Mouse (Mus musculus): ENCODE data around the gene Fam198a. TPM values are rescaled to one million over a fixed set of nuclear protein-coding genes. Genes with fewer than 3 reads are reported as not detected.

The Fam198a gene
- total and polyA plus RNA-seq, 2 experiments from 2014 or later, result 2.1 to 7.5 TPM

DNA sequence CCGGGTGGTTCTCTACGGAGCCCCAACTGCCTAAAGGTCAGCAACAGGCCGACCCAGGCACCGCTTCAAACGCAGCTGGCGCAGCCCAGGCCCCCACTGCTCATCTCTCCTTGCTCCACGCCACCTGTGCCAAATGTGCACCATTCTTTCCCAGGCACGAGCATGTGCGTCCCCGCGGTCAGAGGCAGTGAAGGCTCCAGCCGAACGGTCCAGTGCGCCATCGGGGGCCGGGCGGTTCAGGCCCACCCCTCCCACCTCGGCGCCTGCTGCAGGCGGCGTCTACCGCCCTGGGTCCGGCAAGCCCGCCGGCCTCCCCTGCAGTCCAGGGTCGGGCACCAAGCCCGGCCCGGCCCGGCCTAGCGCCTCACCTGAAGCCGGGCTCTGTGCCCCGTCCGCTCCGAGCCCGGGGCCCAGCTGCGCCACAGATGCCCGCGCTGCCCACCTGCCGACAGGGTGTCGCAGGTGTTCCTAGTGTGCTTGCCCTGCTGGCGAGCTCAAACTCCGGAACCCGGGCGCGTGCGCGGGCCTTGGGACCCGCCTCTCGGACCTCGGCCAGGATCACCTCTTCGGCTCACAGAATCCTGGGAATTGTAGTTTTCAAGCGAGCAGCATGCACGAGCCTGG lies 44.8 kb downstream of the Fam198a start:
- DNase-seq (ENCODE audit: low spot score) (peak; percentile 95), ATAC-seq (peak; percentile 85)
- Histone ChIP-seq H3K4me2 (ENCODE audit: low read depth, low read length) (peak overlapping the region; percentile 83), H3K4me1 (ENCODE audit: insufficient read depth, low read length) (peaks cover 13% of the 10 kb centered on the region; the same call in 1 of the 2 replicates), H3K9me3 (ENCODE audit: low read length) (no peaks in the 10 kb centered on the region), H3K9ac (replicated peaks; ENCODE audit: low read length) (peak overlapping the region; percentile 81), H3K36me3 (ENCODE audit: insufficient read depth, low read length) (no peaks in the 10 kb centered on the region), H3K4me3 (ENCODE audit: low read length) (peak overlapping the region; percentile 79), H3K27me3 (ENCODE audit: insufficient read depth, low read length) (no peaks in the 10 kb centered on the region), H3K27ac (peak overlapping the region; percentile 51; the same call in 1 of the 2 replicates)
- WGBS, result under 1% methylated on average over 53 of the region's 53 CpGs
- no peak for TF ChIP-seq CTCF (IDR thresholded peaks at IDR 0.05; ENCODE audit: low read depth)

DNA sequence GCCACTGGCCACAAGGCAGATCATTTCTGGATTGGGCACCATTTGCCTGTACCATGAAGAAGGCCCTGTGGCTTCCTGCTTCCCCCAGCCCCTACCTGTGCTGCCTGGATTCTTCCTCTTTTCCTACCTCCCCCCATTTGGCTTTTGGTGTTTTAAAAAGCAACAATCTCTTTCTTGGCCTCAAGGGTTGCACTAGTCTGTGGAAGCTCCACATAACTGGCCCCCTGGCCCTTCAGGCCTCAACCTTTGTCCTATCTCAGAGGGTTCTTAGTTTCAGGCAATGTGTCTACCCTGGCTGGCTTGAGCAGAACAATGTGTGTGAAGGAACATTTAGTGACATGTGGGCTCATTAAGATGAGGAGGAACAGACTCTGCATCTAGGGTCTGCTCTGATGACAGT lies 46.2 kb downstream of the Fam198a start, which contains the start of gene Pomgnt2:
TSS of gene Pomgnt2 (minus strand) at position 101 of the 400 bp plus-strand sequence.
- no peak within 1 kb of the TSS; the same call in 1 of the 2 replicates for H3K9ac ChIP-seq (replicated peaks; ENCODE audit: low read length)
- no peaks in the 10 kb centered on the region for H3K9me3 ChIP-seq (ENCODE audit: low read length)
- H3K27me3 ChIP-seq (ENCODE audit: insufficient read depth, low read length), result no peaks in the 10 kb centered on the region
- peaks cover 13% of the 10 kb centered on the region; the same call in 1 of the 2 replicates for H3K4me1 ChIP-seq (ENCODE audit: insufficient read depth, low read length)
- no peak for ATAC-seq
- H3K4me2 ChIP-seq (ENCODE audit: low read depth, low read length), result peak within 1 kb of the TSS; percentile 83; the same call in 1 of the 2 replicates
- peak within 1 kb of the TSS; percentile 79 for H3K4me3 ChIP-seq (ENCODE audit: low read length)
- TF ChIP-seq CTCF (IDR thresholded peaks at IDR 0.05; ENCODE audit: low read depth), result no peak
- no peak for DNase-seq (ENCODE audit: low spot score)
- H3K36me3 ChIP-seq (ENCODE audit: insufficient read depth, low read length), result no peaks in the 10 kb centered on the region
- no peak within 1 kb of the TSS for H3K27ac ChIP-seq

DNA sequence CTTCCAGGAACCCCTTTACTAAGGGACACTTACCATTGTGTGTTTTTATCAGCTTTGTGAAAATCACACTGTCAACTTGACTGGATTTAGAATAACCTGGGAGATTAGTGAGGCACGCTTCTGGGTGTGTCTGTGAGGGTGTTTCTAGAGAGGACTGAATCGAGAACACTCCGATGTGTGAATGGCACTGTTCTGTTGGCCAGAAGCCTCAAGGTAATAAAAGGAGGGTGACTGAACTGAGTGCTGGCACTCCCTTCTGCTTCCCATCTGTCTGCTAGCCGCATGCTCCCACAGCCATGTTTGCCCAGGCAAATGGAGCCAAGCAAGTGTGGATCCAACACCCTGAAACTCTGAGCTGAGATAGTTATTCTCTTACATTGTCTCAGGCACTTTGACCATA lies 47.2 kb downstream of the Fam198a start:
- ATAC-seq, result no peak
- 78% methylated on average over 4 of the region's 4 CpGs for WGBS
- no peak overlapping the region for H3K9ac ChIP-seq (replicated peaks; ENCODE audit: low read length)
- H3K36me3 ChIP-seq (ENCODE audit: insufficient read depth, low read length), result no peaks in the 10 kb centered on the region
- no peaks in the 10 kb centered on the region for H3K27me3 ChIP-seq (ENCODE audit: insufficient read depth, low read length)
- H3K27ac ChIP-seq, result no peak overlapping the region
- no peak for TF ChIP-seq CTCF (IDR thresholded peaks at IDR 0.05; ENCODE audit: low read depth)
- no peaks in the 10 kb centered on the region for H3K9me3 ChIP-seq (ENCODE audit: low read length)
- peaks cover 13% of the 10 kb centered on the region; the same call in 1 of the 2 replicates for H3K4me1 ChIP-seq (ENCODE audit: insufficient read depth, low read length)
- no peak overlapping the region for H3K4me2 ChIP-seq (ENCODE audit: low read depth, low read length)
- H3K4me3 ChIP-seq (ENCODE audit: low read length), result no peak overlapping the region
- DNase-seq (ENCODE audit: low spot score), result no peak

DNA sequence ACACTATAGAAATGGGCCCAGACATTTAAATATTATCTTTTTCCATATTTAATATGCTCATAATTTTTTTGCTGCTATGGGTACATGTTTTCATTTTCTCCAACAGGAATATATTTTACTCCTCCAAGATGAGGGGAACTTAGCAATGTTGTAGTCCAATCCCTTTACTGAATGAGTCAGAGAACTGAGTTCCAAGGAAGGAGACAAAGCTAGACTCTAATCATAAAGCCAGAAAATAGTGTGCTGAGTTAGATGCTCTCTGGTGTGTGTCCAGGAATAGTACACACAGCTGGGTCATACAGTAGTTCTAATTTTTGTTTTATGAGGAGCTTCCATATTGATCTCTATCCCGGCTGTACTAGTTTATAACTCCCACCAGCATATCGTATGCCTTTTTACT lies 55.4 kb downstream of the Fam198a start:
- Histone ChIP-seq H3K9me3 (ENCODE audit: low read length) (no peaks in the 10 kb centered on the region), H3K4me3 (ENCODE audit: low read length) (no peak overlapping the region), H3K9ac (replicated peaks; ENCODE audit: low read length) (no peak overlapping the region), H3K27me3 (ENCODE audit: insufficient read depth, low read length) (no peaks in the 10 kb centered on the region), H3K36me3 (ENCODE audit: insufficient read depth, low read length) (no peaks in the 10 kb centered on the region), H3K27ac (no peak overlapping the region), H3K4me2 (ENCODE audit: low read depth, low read length) (no peak overlapping the region), H3K4me1 (ENCODE audit: insufficient read depth, low read length) (peaks cover 12% of the 10 kb centered on the region)
- no peak for TF ChIP-seq CTCF (IDR thresholded peaks at IDR 0.05; ENCODE audit: low read depth)
- DNase-seq (ENCODE audit: low spot score) (no peak), ATAC-seq (no peak)
- 95% methylated on average over 2 of the region's 2 CpGs for WGBS

DNA sequence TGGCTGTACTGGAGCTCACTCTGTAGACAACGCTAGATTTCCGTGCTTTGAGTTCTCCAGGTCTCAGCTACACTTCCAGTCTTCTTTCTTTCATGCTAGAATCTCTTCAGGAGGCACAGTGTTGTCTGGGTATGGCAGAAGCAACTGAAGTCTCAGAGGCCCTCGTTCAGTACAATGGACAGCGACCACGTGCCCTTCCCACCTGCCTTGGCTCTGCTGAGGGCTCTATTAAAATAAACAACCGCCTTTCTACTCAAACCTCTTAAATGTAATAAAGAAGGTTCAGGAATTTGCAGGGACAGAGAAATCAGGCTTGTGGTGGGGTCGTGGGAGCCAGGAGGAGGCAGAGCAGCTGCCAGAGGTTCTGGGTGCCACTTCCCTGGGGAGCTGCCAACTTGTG lies 55.8 kb downstream of the Fam198a start:
- Histone ChIP-seq H3K4me2 (ENCODE audit: low read depth, low read length) (no peak overlapping the region), H3K36me3 (ENCODE audit: insufficient read depth, low read length) (no peaks in the 10 kb centered on the region), H3K9me3 (ENCODE audit: low read length) (no peaks in the 10 kb centered on the region), H3K27ac (no peak overlapping the region), H3K27me3 (ENCODE audit: insufficient read depth, low read length) (no peaks in the 10 kb centered on the region), H3K9ac (replicated peaks; ENCODE audit: low read length) (no peak overlapping the region), H3K4me3 (ENCODE audit: low read length) (no peak overlapping the region), H3K4me1 (ENCODE audit: insufficient read depth, low read length) (peaks cover 12% of the 10 kb centered on the region)
- DNase-seq (ENCODE audit: low spot score) (no peak), ATAC-seq (no peak)
- TF ChIP-seq CTCF (IDR thresholded peaks at IDR 0.05; ENCODE audit: low read depth), result no peak
- 17% methylated on average over 7 of the region's 7 CpGs for WGBS

DNA sequence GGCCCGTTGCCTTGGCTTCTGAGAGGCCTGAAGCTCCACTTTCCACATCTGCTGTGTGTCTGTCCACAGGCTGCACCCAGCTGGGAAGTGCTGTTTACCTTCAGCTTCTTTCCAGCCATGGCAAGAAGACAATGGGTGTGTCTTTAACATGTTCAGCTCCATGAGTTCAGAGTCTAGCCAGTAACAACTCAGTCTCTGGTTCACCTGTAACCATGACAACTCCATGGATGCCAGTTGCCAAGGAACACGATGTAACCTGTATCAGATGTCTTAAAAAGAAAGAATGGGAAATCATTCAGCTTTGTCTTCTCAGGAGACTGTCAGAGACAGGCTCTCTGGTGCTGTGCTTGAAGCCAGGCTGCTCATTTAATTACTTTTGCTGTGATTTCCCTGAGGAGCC lies 58.1 kb downstream of the Fam198a start:
- H3K36me3 ChIP-seq (ENCODE audit: insufficient read depth, low read length), result no peaks in the 10 kb centered on the region
- no peak for TF ChIP-seq CTCF (IDR thresholded peaks at IDR 0.05; ENCODE audit: low read depth)
- 16% methylated on average over 2 of the region's 2 CpGs for WGBS
- H3K9ac ChIP-seq (replicated peaks; ENCODE audit: low read length), result no peak overlapping the region
- H3K27ac ChIP-seq, result peak overlapping the region; percentile 58
- no peaks in the 10 kb centered on the region for H3K27me3 ChIP-seq (ENCODE audit: insufficient read depth, low read length)
- H3K4me1 ChIP-seq (ENCODE audit: insufficient read depth, low read length), result peaks cover 12% of the 10 kb centered on the region
- H3K4me2 ChIP-seq (ENCODE audit: low read depth, low read length), result no peak overlapping the region
- ATAC-seq (peak; percentile 86), DNase-seq (ENCODE audit: low spot score) (peak; percentile 63)
- no peak overlapping the region for H3K4me3 ChIP-seq (ENCODE audit: low read length)
- H3K9me3 ChIP-seq (ENCODE audit: low read length), result no peaks in the 10 kb centered on the region

DNA sequence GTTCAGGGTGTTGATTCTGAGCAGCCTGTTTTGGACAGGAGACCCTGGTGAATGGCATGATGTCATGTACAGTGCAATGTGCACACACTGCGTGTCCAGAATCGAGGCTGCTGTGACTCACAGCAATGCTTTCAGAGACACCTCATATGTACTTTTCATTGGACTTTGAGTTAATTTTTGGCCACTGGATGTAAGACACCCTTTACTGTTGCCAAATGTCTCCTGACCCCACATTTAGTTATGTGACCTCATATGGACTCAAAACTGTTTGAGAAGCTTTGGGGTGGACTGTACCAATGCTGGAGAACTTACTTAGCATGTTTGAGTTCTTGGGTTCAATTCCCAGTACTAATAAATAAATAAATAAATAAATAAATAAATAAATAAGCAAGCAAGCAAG lies 60.0 kb downstream of the Fam198a start:
- no peaks in the 10 kb centered on the region for H3K36me3 ChIP-seq (ENCODE audit: insufficient read depth, low read length)
- DNase-seq (ENCODE audit: low spot score), result no peak
- H3K4me2 ChIP-seq (ENCODE audit: low read depth, low read length), result no peak overlapping the region
- no peak overlapping the region for H3K4me3 ChIP-seq (ENCODE audit: low read length)
- no peaks in the 10 kb centered on the region for H3K9me3 ChIP-seq (ENCODE audit: low read length)
- TF ChIP-seq CTCF (IDR thresholded peaks at IDR 0.05; ENCODE audit: low read depth), result no peak
- WGBS, result 93% methylated on average over 2 of the region's 2 CpGs
- no peaks in the 10 kb centered on the region for H3K27me3 ChIP-seq (ENCODE audit: insufficient read depth, low read length)
- no peak overlapping the region for H3K9ac ChIP-seq (replicated peaks; ENCODE audit: low read length)
- peaks cover 12% of the 10 kb centered on the region for H3K4me1 ChIP-seq (ENCODE audit: insufficient read depth, low read length)
- ATAC-seq, result no peak
- H3K27ac ChIP-seq, result no peak overlapping the region
